Mouse (Mus musculus) erythroblast, embryonic 14.5 days (primary cell): ENCODE measurements around the gene Smarca5. TPM values are rescaled to one million over a fixed set of nuclear protein-coding genes. Genes with fewer than 3 reads are reported as not detected.

Experiments
- H3K27me3 ChIP-seq: 2 replicates; pipeline ENCODE4 v1.6.1; 2012; ENCODE audit warnings: inconsistent platforms; ENCODE audit not compliant: control insufficient read depth
- H3K36me3 ChIP-seq: 2 replicates; pipeline ENCODE4 v1.6.1; 2012; ENCODE audit warnings: mild to moderate bottlenecking, inconsistent platforms; ENCODE audit not compliant: control insufficient read depth
- H3K4me1 ChIP-seq: 2 replicates; pipeline ENCODE4 v1.6.1; 2012; ENCODE audit warnings: inconsistent platforms; ENCODE audit not compliant: control insufficient read depth
- H3K4me3 ChIP-seq: replicated peaks from 2 replicates; pipeline ENCODE3; 2012; ENCODE audit warnings: moderate library complexity, mild to moderate bottlenecking, inconsistent platforms
- H3K9me3 ChIP-seq: 2 replicates; pipeline ENCODE4 v1.6.1; 2012; ENCODE audit warnings: low read length, inconsistent platforms, mixed read lengths; ENCODE audit not compliant: control insufficient read depth
- GATA1 ChIP-seq: IDR thresholded peaks from 2 replicates; pipeline ENCODE4 v1.6.1; 2012; ENCODE audit warnings: low read length, inconsistent platforms, mixed read lengths
- TAL1 ChIP-seq: IDR thresholded peaks from 3 replicates; pipeline ENCODE4 v1.6.1; 2012; ENCODE audit warnings: low read length, inconsistent platforms, mixed read lengths
- polyA plus RNA-seq: library from polyadenylated mRNA; stranded (reverse); fragments of >175 nt; gene quantifications from 2 replicates; pipeline ENCODE4 v1.2.3, GENCODE M21; 2012

Gene Smarca5
- polyA plus RNA-seq, 1 experiment, result 1.3 TPM

GRCm38 (mm10) chr8:80752429-80752828, 13.1 kb upstream of the Smarca5 start:
- TF ChIP-seq GATA1 (no peak), TAL1 (no peak)
- Histone ChIP-seq H3K4me3 (no peak overlapping the region), H3K36me3 (no peaks in the 10 kb centered on the region), H3K4me1 (no peaks in the 10 kb centered on the region; the same call in 1 of the 2 replicates), H3K9me3 (no peaks in the 10 kb centered on the region), H3K27me3 (no peaks in the 10 kb centered on the region)

- H3K9me3 ChIP-seq, result no peaks in the 10 kb centered on the region
- no peaks in the 10 kb centered on the region for H3K36me3 ChIP-seq
- 0 out of 2 replicates have a peak, but pooled peaks cover 2% of the 10 kb centered on the region for H3K27me3 ChIP-seq
- H3K4me1 ChIP-seq, result no peaks in the 10 kb centered on the region; the same call in 1 of the 2 replicates
- H3K4me3 ChIP-seq, result no peak overlapping the region
- TF ChIP-seq GATA1 (no peak), TAL1 (no peak)
Measured at GRCm38 (mm10) chr8:80749091-80749490, 9.8 kb upstream of the Smarca5 start.

DNA sequence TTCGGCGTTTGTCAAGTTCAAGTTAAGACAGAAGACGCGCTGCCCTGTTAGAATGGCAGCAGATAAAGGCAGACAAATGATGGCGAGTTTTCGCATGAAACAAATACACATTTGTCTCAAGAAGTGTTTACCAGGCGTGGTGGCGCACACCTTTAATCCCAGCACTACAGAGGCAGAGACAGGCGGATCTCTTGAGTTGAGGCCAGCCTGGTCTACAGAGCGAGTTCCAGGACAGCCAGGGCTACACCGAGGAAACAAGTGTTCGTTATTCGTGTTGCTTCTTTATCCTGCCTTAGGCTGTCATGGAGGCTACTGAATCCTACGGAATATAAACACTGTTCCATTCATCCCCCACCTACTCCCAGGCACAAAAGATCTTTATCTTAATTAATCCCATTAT, 635 bp upstream of the Smarca5 start:
- Histone ChIP-seq H3K36me3 (peaks cover 18% of the 10 kb centered on the region), H3K4me1 (peaks cover 22% of the 10 kb centered on the region), H3K27me3 (no peaks in the 10 kb centered on the region), H3K4me3 (peak overlapping the region; percentile 71), H3K9me3 (peaks cover 2% of the 10 kb centered on the region; the same call in 1 of the 2 replicates)
- TF ChIP-seq TAL1 (no peak), GATA1 (no peak)

- Histone ChIP-seq H3K27me3 (no peaks in the 10 kb centered on the region), H3K4me3 (peak overlapping the region; percentile 74), H3K4me1 (peaks cover 22% of the 10 kb centered on the region), H3K9me3 (peaks cover 2% of the 10 kb centered on the region; the same call in 1 of the 2 replicates), H3K36me3 (peaks cover 31% of the 10 kb centered on the region)
- TF ChIP-seq GATA1 (no peak), TAL1 (no peak)
Measured at GRCm38 (mm10) chr8:80738388-80739154, 726 bp downstream of the Smarca5 start.

- TF ChIP-seq GATA1 (no peak), TAL1 (no peak)
- peaks cover 36% of the 10 kb centered on the region for H3K36me3 ChIP-seq
- peaks cover 2% of the 10 kb centered on the region; the same call in 1 of the 2 replicates for H3K9me3 ChIP-seq
- peaks cover 22% of the 10 kb centered on the region for H3K4me1 ChIP-seq
- H3K4me3 ChIP-seq, result peak overlapping the region; percentile 74
- no peaks in the 10 kb centered on the region for H3K27me3 ChIP-seq
Measured at GRCm38 (mm10) chr8:80738046-80738387, 1.3 kb downstream of the Smarca5 start.

DNA sequence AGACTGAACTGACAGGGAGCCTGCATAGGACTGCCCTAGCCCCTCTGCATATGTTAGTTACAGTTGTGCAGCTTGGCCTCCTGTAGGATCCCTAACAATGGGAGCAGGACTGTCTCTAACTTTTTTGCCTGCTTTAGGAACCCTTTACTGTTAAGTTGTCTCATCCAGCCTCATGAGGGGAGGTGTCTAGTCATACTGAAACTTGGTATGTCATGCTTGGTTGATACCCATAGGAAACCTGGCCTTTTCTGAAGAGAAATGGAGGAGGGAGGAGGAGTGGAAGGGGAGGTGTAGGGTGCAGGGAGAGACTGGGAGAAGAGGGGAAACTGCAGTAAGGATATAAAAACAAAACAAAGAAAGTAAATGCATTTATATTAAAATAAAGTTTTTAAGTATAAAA, 7.0 kb downstream of the Smarca5 start:
- Histone ChIP-seq H3K9me3 (no peaks in the 10 kb centered on the region), H3K4me1 (peaks cover 10% of the 10 kb centered on the region), H3K36me3 (peaks cover 93% of the 10 kb centered on the region), H3K27me3 (no peaks in the 10 kb centered on the region), H3K4me3 (no peak overlapping the region)
- TF ChIP-seq TAL1 (no peak), GATA1 (no peak)

DNA sequence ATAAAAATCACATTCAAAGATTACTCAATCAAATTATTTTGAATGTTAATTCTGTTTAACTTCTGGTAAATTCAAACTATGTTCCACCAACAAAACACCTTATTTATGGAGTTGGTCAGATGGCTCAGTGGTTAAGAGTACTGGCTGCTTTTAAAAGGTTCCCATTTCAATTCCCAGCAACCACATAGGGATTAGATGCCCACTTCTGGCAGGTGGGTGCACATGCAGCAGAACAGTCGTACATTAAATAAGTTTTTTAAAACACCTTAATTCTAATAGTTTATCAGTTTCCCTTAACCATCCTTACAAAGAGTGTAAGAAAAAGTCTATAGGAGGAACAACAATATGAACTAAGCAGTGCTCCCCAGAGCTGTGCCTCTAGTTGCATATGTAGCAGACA, 24.8 kb downstream of the Smarca5 start:
- no peak for TF ChIP-seq TAL1
- no peak for TF ChIP-seq GATA1
- H3K4me1 ChIP-seq, result peaks cover 2% of the 10 kb centered on the region; the same call in 1 of the 2 replicates
- no peaks in the 10 kb centered on the region for H3K27me3 ChIP-seq
- H3K4me3 ChIP-seq, result no peak overlapping the region
- H3K36me3 ChIP-seq, result peaks cover 96% of the 10 kb centered on the region
- H3K9me3 ChIP-seq, result no peaks in the 10 kb centered on the region; the same call in 1 of the 2 replicates

DNA sequence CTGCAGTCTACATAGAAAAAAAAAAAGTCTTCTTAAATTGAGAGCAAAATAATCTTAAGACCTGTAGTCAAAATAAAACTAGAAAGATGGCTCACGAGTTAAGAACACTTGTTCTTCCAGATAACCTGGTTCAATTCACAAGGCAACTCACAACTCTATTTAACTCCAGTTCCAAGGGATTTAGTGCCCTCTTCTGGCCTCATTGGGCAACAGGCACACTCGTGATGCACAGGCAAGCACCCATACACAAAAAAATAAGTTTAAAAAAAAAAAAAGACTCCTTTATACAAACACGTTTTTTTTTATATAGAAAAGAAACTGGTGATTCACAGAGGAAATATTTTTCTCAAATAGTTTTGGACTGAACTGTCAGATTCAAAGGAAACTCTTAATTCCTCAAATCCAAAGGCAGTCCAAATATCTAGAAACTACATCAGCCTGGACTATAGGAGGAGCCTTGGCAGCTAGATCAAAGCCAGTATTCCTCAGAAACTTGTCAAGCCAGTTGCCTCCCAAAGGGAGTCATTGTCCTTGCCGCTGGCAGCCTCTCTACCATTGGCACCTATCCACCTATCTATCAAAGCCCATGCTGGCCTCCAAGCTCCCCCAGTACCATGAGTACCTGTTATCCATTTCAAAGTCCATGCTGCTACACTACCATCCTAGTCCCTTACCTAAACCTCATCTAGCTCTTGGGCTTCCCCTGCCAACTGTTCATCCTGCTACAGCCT, 28.5 kb downstream of the Smarca5 start:
- Histone ChIP-seq H3K27me3 (no peaks in the 10 kb centered on the region), H3K4me3 (no peak overlapping the region), H3K9me3 (no peaks in the 10 kb centered on the region; the same call in 1 of the 2 replicates), H3K36me3 (peaks cover 98% of the 10 kb centered on the region), H3K4me1 (peaks cover 2% of the 10 kb centered on the region; the same call in 1 of the 2 replicates)
- no peak for TF ChIP-seq GATA1
- no peak for TF ChIP-seq TAL1

DNA sequence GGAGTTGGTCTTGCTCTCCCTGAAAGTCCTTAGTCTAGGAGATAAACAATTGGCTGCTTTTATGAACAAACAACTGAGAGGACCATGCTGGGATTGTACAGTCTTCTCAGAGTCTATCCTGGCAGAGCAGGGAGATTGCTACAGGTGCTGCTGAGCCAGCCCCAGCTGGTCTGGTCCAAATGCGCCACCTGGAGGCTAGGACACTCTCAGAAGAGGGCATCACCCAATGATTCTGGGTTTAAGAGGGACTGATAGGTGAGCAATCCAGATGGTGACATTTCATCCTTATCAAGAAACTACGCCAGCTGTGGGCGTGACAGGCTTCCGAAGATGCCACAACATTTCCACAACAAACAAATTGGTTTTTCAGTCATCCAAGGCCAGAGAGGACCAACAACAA, 51.2 kb downstream of the Smarca5 start:
- no peaks in the 10 kb centered on the region for H3K36me3 ChIP-seq
- no peaks in the 10 kb centered on the region for H3K9me3 ChIP-seq
- TF ChIP-seq TAL1 (peak; percentile 30; the same call in 1 of the 3 replicates), GATA1 (no peak)
- H3K27me3 ChIP-seq, result no peaks in the 10 kb centered on the region
- peaks cover 57% of the 10 kb centered on the region for H3K4me1 ChIP-seq
- no peak overlapping the region for H3K4me3 ChIP-seq
